Mouse (Mus musculus) heart, postnatal 0 days (tissue): Measurements from ENCODE around the gene Sectm1a. TPM values are rescaled to one million over a fixed set of nuclear protein-coding genes. Genes with fewer than 3 reads are reported as not detected.
A peak's percentile ranks its signal among the peaks of the same experiment; 100 is the strongest.
"Not testable (repeated sequence)": the region's sequence is repeated elsewhere in the genome, so short reads cannot be mapped to it uniquely, and the experiment has no call there.

Experiments
- ATAC-seq: fragments of 200-750 bp; cut with Nextera tagmentation; 2 replicates; pipeline ENCODE4 v1.8.0; 2017; ENCODE audit warnings: low read depth, moderate number of reproducible peaks, moderate library complexity; ENCODE audit not compliant: insufficient read depth
- DNase-seq: peaks from one replicate; pipeline ENCODE4 v3.0.0-alpha.2; 2016; ENCODE audit warnings: low spot score
- H3K27ac ChIP-seq: fragments of 300-500 bp; sonication (generic); 2 replicates; pipeline ENCODE4 v1.5.1; 2014; ENCODE audit warnings: low read depth, mild to moderate bottlenecking
- H3K27me3 ChIP-seq: fragments of 300-500 bp; sonication (generic); 2 replicates; pipeline ENCODE4 v1.6.1; 2014; ENCODE audit warnings: low read length, mixed read lengths; ENCODE audit not compliant: control insufficient read depth, insufficient read depth
- H3K36me3 ChIP-seq: fragments of 300-500 bp; sonication (generic); replicated peaks from 2 replicates; pipeline ENCODE4 v1.6.1; 2014; ENCODE audit warnings: low read length, mixed read lengths; ENCODE audit not compliant: control insufficient read depth, insufficient read depth
- H3K4me1 ChIP-seq: fragments of 300-500 bp; sonication (generic); 2 replicates; pipeline ENCODE4 v1.6.1; 2014; ENCODE audit warnings: antibody characterized with exemption; ENCODE audit not compliant: control insufficient read depth, insufficient read depth
- H3K4me2 ChIP-seq: fragments of 300-500 bp; sonication (generic); 2 replicates; pipeline ENCODE4 v1.6.1; 2014; ENCODE audit warnings: low read depth, mild to moderate bottlenecking, low read length, moderate library complexity
- H3K4me3 ChIP-seq: fragments of 300-500 bp; sonication (generic); 2 replicates; pipeline ENCODE4 v1.5.1; 2014; ENCODE audit warnings: low read depth, low read length
- H3K9ac ChIP-seq: fragments of 300-500 bp; sonication (generic); replicated peaks from 2 replicates; pipeline ENCODE4 v1.6.1; 2014; ENCODE audit warnings: low read depth, low read length, mixed read lengths
- H3K9me3 ChIP-seq: fragments of 300-500 bp; sonication (generic); replicated peaks from 2 replicates; pipeline ENCODE4 v1.6.1; 2016; ENCODE audit warnings: low read length; ENCODE audit not compliant: control insufficient read depth
- CTCF ChIP-seq: IDR thresholded peaks from 2 replicates; pipeline ENCODE4 v1.5.1; 2016; ENCODE audit warnings: antibody characterized with exemption, control low read depth, low read depth
- EP300 ChIP-seq: IDR thresholded peaks from 2 replicates; pipeline ENCODE4 v1.6.1; 2016; ENCODE audit warnings: antibody characterized with exemption, low read depth
- WGBS: fragments of 180-500 bp; shearing (Covaris S2); extraction: QIAGEN DNeasy Blood & Tissue Kit; methylation state at CpG from one replicate; pipeline ENCODE4 v1.1.7; 2014; 5-methylcytosine and 5-hydroxymethylcytosine counted together
- polyA plus RNA-seq: library from polyadenylated mRNA; unstranded; fragments of >200 nt; fragmentation: Nextera tagmentation; extraction: Ambion mirVana; gene quantifications from 2 replicates; pipeline ENCODE4 v1.2.1, GENCODE M21; 2015
- total RNA-seq: library from RNA; depleted of rRNA; stranded (reverse); fragments of >200 nt; gene quantifications from 2 replicates; pipeline ENCODE4 v1.2.3, GENCODE M21; 2014; ENCODE audit warnings: low replicate concordance

Sectm1a gene
- total and polyA plus RNA-seq, 2 experiments from 2014 or later: 0.25 to 0.27 TPM

GRCm38 (mm10) chr11:121052387-121052786 lies 28.6 kb downstream of the Sectm1a start:
- 73% methylated on average over 4 of the region's 4 CpGs for WGBS
- peaks cover 5% of the 10 kb centered on the region; the same call in 1 of the 2 replicates for H3K4me1 ChIP-seq
- TF ChIP-seq CTCF (no peak), EP300 (no peak)
- H3K36me3 ChIP-seq: no peaks in the 10 kb centered on the region
- no peak overlapping the region for H3K9ac ChIP-seq
- ATAC-seq (no peak), DNase-seq (no peak)
- H3K4me2 ChIP-seq: no peak overlapping the region
- H3K4me3 ChIP-seq: no peak overlapping the region
- no peaks in the 10 kb centered on the region for H3K9me3 ChIP-seq
- no peak overlapping the region for H3K27ac ChIP-seq
- H3K27me3 ChIP-seq: 0 out of 2 replicates have a peak, but pooled peaks cover 3% of the 10 kb centered on the region

GRCm38 (mm10) chr11:121051793-121052192 lies 29.2 kb downstream of the Sectm1a start:
- no peak overlapping the region for H3K27ac ChIP-seq
- H3K36me3 ChIP-seq: no peaks in the 10 kb centered on the region
- 0 out of 2 replicates have a peak, but pooled peaks cover 3% of the 10 kb centered on the region for H3K27me3 ChIP-seq
- DNase-seq (no peak), ATAC-seq (no peak)
- no peak overlapping the region for H3K4me2 ChIP-seq
- 36% methylated on average over 1 of the region's 1 CpGs for WGBS
- TF ChIP-seq EP300: no peak
- no peak for TF ChIP-seq CTCF
- no peaks in the 10 kb centered on the region for H3K9me3 ChIP-seq
- no peak overlapping the region for H3K9ac ChIP-seq
- H3K4me1 ChIP-seq: peaks cover 5% of the 10 kb centered on the region; the same call in 1 of the 2 replicates
- H3K4me3 ChIP-seq: no peak overlapping the region

DNA sequence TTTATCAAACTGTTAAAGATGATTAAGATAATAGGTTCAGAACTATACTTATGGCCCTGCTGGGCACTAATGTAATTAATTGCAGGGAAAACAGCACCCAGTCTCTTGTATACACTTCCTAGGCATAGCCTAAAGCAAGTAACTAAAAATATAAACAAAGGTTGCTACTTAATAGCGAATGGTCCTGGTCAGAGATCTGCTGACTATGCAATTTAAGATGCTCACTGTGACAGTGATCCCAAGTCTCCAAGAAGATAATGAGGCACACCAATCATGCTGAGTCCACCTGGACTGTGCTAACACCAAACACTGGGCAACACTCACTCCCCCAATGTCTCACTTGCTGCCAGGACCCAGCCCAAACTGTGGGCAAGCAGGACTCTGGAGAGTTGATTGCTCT lies 31.2 kb downstream of the Sectm1a start:
- Histone ChIP-seq H3K27me3 (no peaks in the 10 kb centered on the region), H3K4me1 (no peaks in the 10 kb centered on the region), H3K4me2 (no peak overlapping the region), H3K36me3 (no peaks in the 10 kb centered on the region), H3K9me3 (no peaks in the 10 kb centered on the region), H3K27ac (no peak overlapping the region), H3K9ac (no peak overlapping the region), H3K4me3 (no peak overlapping the region)
- no peak for ATAC-seq
- DNase-seq: no peak
- WGBS: 56% methylated on average over 1 of the region's 1 CpGs
- TF ChIP-seq CTCF: no peak
- no peak for TF ChIP-seq EP300

DNA sequence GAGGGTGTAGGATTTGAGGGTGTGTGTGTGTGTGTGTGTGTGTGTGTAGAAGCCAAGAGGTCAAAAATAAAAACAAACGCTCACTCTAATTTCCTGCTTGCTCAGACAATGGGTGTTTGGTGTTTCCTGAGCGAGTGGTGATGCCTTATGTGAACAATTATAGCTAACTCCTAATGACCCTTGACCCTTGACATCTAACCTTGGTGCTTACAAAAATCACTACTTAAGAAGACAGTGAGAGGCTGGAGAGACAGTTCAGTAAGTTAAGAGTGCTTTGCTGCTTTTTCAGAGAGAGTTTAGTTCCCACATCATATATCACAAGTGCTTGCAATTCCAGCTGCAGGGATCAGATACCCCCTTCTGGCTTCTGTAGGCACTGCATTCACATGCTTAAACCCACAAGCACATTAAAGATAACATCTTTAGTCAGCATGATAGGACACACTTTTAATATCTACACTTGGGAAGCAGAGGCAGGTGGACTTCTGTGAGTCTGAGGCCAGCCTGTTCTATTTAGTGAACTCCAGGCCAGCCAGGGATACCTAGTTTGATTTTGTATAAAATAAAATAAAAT lies 33.1 kb downstream of the Sectm1a start:
- no peak overlapping the region for H3K4me3 ChIP-seq
- no peak overlapping the region for H3K27ac ChIP-seq
- no peaks in the 10 kb centered on the region for H3K36me3 ChIP-seq
- TF ChIP-seq CTCF: peak; percentile 44
- no peak for TF ChIP-seq EP300
- no peaks in the 10 kb centered on the region for H3K4me1 ChIP-seq
- H3K4me2 ChIP-seq: no peak overlapping the region
- no peak for DNase-seq
- ATAC-seq: no peak
- WGBS: 56% methylated on average over 2 of the region's 2 CpGs
- H3K9me3 ChIP-seq: no peaks in the 10 kb centered on the region
- H3K27me3 ChIP-seq: no peaks in the 10 kb centered on the region
- no peak overlapping the region for H3K9ac ChIP-seq

DNA sequence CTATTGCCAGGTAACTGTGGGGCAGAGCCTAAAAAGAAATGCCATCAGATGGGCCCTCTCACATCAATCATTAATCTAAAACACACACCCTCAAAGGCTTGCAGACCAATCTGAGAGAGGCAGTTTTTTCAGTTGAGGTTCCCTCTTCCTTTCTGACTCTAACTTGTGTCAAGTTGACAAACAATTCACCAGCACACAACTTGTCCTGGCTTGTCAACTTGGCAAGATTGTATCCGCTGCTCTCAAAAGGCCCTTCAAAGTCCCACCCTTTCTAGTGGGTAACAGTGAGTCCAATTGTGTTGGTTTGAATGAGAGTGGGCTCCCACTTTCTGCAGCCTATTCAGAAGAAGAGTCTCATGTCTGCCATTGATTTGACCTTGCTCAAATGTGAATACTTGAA lies 35.7 kb downstream of the Sectm1a start:
- no peak overlapping the region for H3K4me2 ChIP-seq
- no peak overlapping the region for H3K9ac ChIP-seq
- no peaks in the 10 kb centered on the region for H3K36me3 ChIP-seq
- ATAC-seq: no peak
- DNase-seq: no peak
- H3K4me3 ChIP-seq: no peak overlapping the region
- no peaks in the 10 kb centered on the region for H3K4me1 ChIP-seq
- WGBS: 64% methylated on average over 1 of the region's 1 CpGs
- H3K27me3 ChIP-seq: no peaks in the 10 kb centered on the region
- TF ChIP-seq CTCF: no peak
- no peak for TF ChIP-seq EP300
- no peak overlapping the region for H3K27ac ChIP-seq
- no peaks in the 10 kb centered on the region for H3K9me3 ChIP-seq

DNA sequence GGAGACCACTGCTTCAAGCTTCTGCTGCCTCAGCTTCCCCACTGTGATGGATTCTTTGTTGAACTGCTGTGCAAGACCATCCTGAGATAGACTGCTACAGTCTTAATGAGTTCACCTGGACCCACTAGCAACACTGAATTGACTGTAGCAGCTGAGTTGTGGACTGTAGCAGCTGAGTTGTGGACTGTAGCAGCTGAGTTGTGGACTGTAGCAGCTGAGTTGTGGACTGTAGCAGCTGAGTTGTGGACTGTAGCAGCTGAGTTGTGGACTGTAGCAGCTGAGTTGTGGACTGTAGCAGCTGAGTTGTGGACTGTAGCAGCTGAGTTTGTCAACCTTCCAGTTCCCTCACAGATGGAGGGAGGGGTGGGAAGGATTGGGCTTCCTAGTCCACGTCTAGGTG lies 38.0 kb downstream of the Sectm1a start:
- H3K9me3 ChIP-seq, H3K36me3 ChIP-seq: not testable (repeated sequence)
- WGBS: 62% methylated on average over 1 of the region's 1 CpGs

More for the DNA sequence above, 38.0 kb downstream of the Sectm1a start:
- H3K4me3 ChIP-seq, H3K4me2 ChIP-seq, H3K27me3 ChIP-seq, DNase-seq, ATAC-seq, H3K27ac ChIP-seq, H3K4me1 ChIP-seq, H3K9ac ChIP-seq: not testable (repeated sequence)
